Mouse (Mus musculus) bone marrow, adult 2 months (tissue): ENCODE measurements around the gene Dock2. TPM values are rescaled to one million over a fixed set of nuclear protein-coding genes. Genes with fewer than 3 reads are reported as not detected.
A peak's percentile ranks its signal among the peaks of the same experiment; 100 is the strongest.

Experiments
- H3K27ac ChIP-seq: fragments of 200-500 bp; 2 replicates; pipeline ENCODE4 v1.5.1; 2012; ENCODE audit warnings: low read depth, mild to moderate bottlenecking, control low read depth, inconsistent platforms, low read length; ENCODE audit not compliant: control insufficient read depth, poor library complexity, insufficient read depth
- H3K4me1 ChIP-seq: fragments of 200-500 bp; 2 replicates; pipeline ENCODE4 v1.6.1; 2011; ENCODE audit warnings: low read length; ENCODE audit not compliant: control insufficient read depth, insufficient read depth
- H3K4me3 ChIP-seq: fragments of 200-500 bp; replicated peaks from 2 replicates; pipeline ENCODE3; 2011; ENCODE audit warnings: mild to moderate bottlenecking, low read depth, low read length, control low read depth; ENCODE audit not compliant: control insufficient read depth
- CTCF ChIP-seq: fragments of 200-500 bp; IDR thresholded peaks from 2 replicates; pipeline ENCODE4 v1.5.1; 2011; ENCODE audit warnings: low read length, control low read depth; ENCODE audit not compliant: control insufficient read depth, insufficient read depth
- POLR2A ChIP-seq: fragments of 200-500 bp; IDR thresholded peaks from 2 replicates; pipeline ENCODE4 v1.6.1; 2011; ENCODE audit warnings: low read depth, mild to moderate bottlenecking, control low read depth, low read length, borderline replicate concordance; ENCODE audit not compliant: control insufficient read depth
- WGBS: fragments of 180-500 bp; shearing (Covaris S2); methylation state at CpG from one replicate; pipeline ENCODE4 v1.1.7; 2018; 5-methylcytosine and 5-hydroxymethylcytosine counted together
- polyA plus RNA-seq: library from polyadenylated mRNA; stranded (reverse); fragments of >200 nt; gene quantifications from 2 replicates; pipeline ENCODE4 v1.2.4, GENCODE M21; 2011; ENCODE audit warnings: low replicate concordance; ENCODE audit not compliant: missing spikeins, insufficient read depth, insufficient read length

The Dock2 gene
- polyA plus RNA-seq, 1 experiment: 44.9 TPM

- TF ChIP-seq POLR2A (no peak), CTCF (no peak)
- Histone ChIP-seq H3K4me3 (no peak overlapping the region), H3K4me1 (no peaks in the 10 kb centered on the region; the same call in 1 of the 2 replicates), H3K27ac (no peak overlapping the region)
- 5% methylated on average over 2 of the region's 2 CpGs for WGBS
Observed at GRCm38 (mm10) chr11:34398555-34398954, 385.1 kb downstream of the Dock2 start.

- Histone ChIP-seq H3K4me3 (no peak overlapping the region), H3K4me1 (no peaks in the 10 kb centered on the region; the same call in 1 of the 2 replicates), H3K27ac (no peak overlapping the region)
- 79% methylated on average over 5 of the region's 5 CpGs for WGBS
- TF ChIP-seq CTCF: no peak
- no peak for TF ChIP-seq POLR2A
Observed at GRCm38 (mm10) chr11:34397661-34398060, 386.0 kb downstream of the Dock2 start.

- Histone ChIP-seq H3K4me1 (no peaks in the 10 kb centered on the region; the same call in 1 of the 2 replicates), H3K27ac (no peak overlapping the region), H3K4me3 (no peak overlapping the region)
- TF ChIP-seq POLR2A (no peak), CTCF (no peak)
- WGBS: 46% methylated on average over 3 of the region's 3 CpGs
Observed at GRCm38 (mm10) chr11:34395802-34396201, 387.9 kb downstream of the Dock2 start.

GRCm38 (mm10) chr11:34392105-34392504 lies 391.6 kb downstream of the Dock2 start:
- Histone ChIP-seq H3K4me1 (no peaks in the 10 kb centered on the region), H3K4me3 (no peak overlapping the region), H3K27ac (no peak overlapping the region)
- no peak for TF ChIP-seq POLR2A
- TF ChIP-seq CTCF: no peak
- WGBS: 79% methylated on average over 4 of the region's 4 CpGs

- no peak overlapping the region for H3K4me3 ChIP-seq
- 0 out of 2 replicates have a peak overlapping the region, but pooled peaks have one; percentile 1 for H3K27ac ChIP-seq
- TF ChIP-seq POLR2A (no peak), CTCF (no peak)
- WGBS: 47% methylated on average over 6 of the region's 6 CpGs
- no peaks in the 10 kb centered on the region for H3K4me1 ChIP-seq
Observed at GRCm38 (mm10) chr11:34389261-34390116, 394.2 kb downstream of the Dock2 start.

GRCm38 (mm10) chr11:34385001-34385688 lies 398.5 kb downstream of the Dock2 start:
- no peak for TF ChIP-seq POLR2A
- TF ChIP-seq CTCF: no peak
- Histone ChIP-seq H3K27ac (no peak overlapping the region), H3K4me1 (peaks cover 2% of the 10 kb centered on the region; the same call in 1 of the 2 replicates), H3K4me3 (no peak overlapping the region)
- WGBS: 36% methylated on average over 1 of the region's 1 CpGs

GRCm38 (mm10) chr11:34384178-34384577 lies 399.5 kb downstream of the Dock2 start:
- Histone ChIP-seq H3K4me1 (peaks cover 2% of the 10 kb centered on the region; the same call in 1 of the 2 replicates), H3K4me3 (no peak overlapping the region), H3K27ac (no peak overlapping the region; the same call in 1 of the 2 replicates)
- 26% methylated on average over 4 of the region's 4 CpGs for WGBS
- TF ChIP-seq POLR2A: no peak
- no peak for TF ChIP-seq CTCF

- peaks cover 2% of the 10 kb centered on the region; the same call in 1 of the 2 replicates for H3K4me1 ChIP-seq
- no peak for TF ChIP-seq POLR2A
- no peak for TF ChIP-seq CTCF
- WGBS: 63% methylated on average over 3 of the region's 3 CpGs
Observed at GRCm38 (mm10) chr11:34383501-34383900, 400.2 kb downstream of the Dock2 start.

More at GRCm38 (mm10) chr11:34383501-34383900, 400.2 kb downstream of the Dock2 start:
- Histone ChIP-seq H3K4me3 (no peak overlapping the region), H3K27ac (peak overlapping the region; percentile 1; the same call in 1 of the 2 replicates)
